Mouse (Mus musculus) adrenal gland, postnatal 36 days (tissue): Measurements from ENCODE around the gene Bmper. TPM values are rescaled to one million over a fixed set of nuclear protein-coding genes. Genes with fewer than 3 reads are reported as not detected.

Experiments
- DNase-seq, 2 experiments: peaks; one replicate each; pipeline ENCODE4 v3.0.0; 2021; ENCODE audit warnings: mixed read lengths in 1 of 2
- total RNA-seq, 2 experiments: library from RNA; stranded (reverse); gene quantifications; 2 replicates each; pipeline ENCODE4 v1.2.3; 2021

Bmper gene
- total RNA-seq, 2 experiments from 2014 or later = 2.2 to 2.7 TPM

GRCm38 (mm10) chr9:23436751-23437150 is 213.9 kb downstream of the Bmper start:
- peak in 1 of 2 experiments; percentile 13 for DNase-seq

GRCm38 (mm10) chr9:23438662-23439061 is 215.8 kb downstream of the Bmper start:
- no peak for DNase-seq

- DNase-seq = no peak
Measured at GRCm38 (mm10) chr9:23442168-23442567, 219.3 kb downstream of the Bmper start.

GRCm38 (mm10) chr9:23444975-23445374 is 222.1 kb downstream of the Bmper start:
- DNase-seq = peak; percentile 79 to 80

GRCm38 (mm10) chr9:23447271-23447961 is 224.5 kb downstream of the Bmper start:
- DNase-seq = peak in 1 of 2 experiments; percentile 22

GRCm38 (mm10) chr9:23453309-23453708 is 230.4 kb downstream of the Bmper start:
- no peak for DNase-seq

GRCm38 (mm10) chr9:23457186-23457585 is 234.3 kb downstream of the Bmper start:
- DNase-seq = no peak

GRCm38 (mm10) chr9:23460721-23461120 is 237.8 kb downstream of the Bmper start:
- DNase-seq = no peak

GRCm38 (mm10) chr9:23462949-23463608 is 240.2 kb downstream of the Bmper start:
- DNase-seq = peak in 1 of 2 experiments; percentile 53

- DNase-seq = peak; percentile 44 to 45
Measured at GRCm38 (mm10) chr9:23464981-23465630, 242.2 kb downstream of the Bmper start.

- no peak for DNase-seq
Measured at GRCm38 (mm10) chr9:23469886-23470285, 247.0 kb downstream of the Bmper start.

- DNase-seq = no peak
Measured at GRCm38 (mm10) chr9:23485851-23486250, 263.0 kb downstream of the Bmper start.

- no peak for DNase-seq
Measured at GRCm38 (mm10) chr9:23486725-23487378, 264.0 kb downstream of the Bmper start.

GRCm38 (mm10) chr9:23488265-23488664 is 265.4 kb downstream of the Bmper start:
- DNase-seq = no peak

- DNase-seq = peak; percentile 37 to 50
Measured at GRCm38 (mm10) chr9:23495400-23495799, 272.5 kb downstream of the Bmper start.

GRCm38 (mm10) chr9:23497626-23498025 is 274.8 kb downstream of the Bmper start:
- peak in 1 of 2 experiments; percentile 42 for DNase-seq

GRCm38 (mm10) chr9:23533870-23534269 is 311.0 kb downstream of the Bmper start:
- peak in 1 of 2 experiments; percentile 9 for DNase-seq
